ENCODE assay signal across 7 mouse cellular contexts in the genomic region with DNA sequence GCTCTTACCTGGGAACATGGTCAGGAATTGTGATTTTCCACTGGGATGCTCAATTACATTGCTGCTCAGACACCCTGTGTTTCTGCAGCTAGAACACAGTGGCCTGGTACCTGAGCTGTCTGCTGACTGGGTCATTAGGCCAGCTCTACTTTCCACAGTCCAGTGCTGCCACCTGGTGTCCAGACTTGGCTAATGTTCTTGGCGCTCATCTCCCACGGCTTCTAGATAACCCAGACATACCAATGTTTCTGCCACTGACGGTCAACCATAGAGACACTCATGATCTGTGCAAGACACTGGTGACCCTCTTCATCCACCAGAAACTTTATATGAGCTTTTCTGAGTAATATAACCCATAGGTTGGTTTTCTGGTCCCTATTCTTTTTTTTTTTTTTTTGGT.
A peak's percentile ranks its signal among the peaks of the same experiment; 100 is the strongest.
DNase-seq lines count a peak whose midpoint lies in the region; ATAC-seq and TF ChIP-seq lines count a peak whose summit lies in the region.

No protein-coding gene starts in this region.

- no peak overlapping the region for H3K4me3 ChIP-seq in forebrain, postnatal 0 days (ENCODE audit: low read depth, low read length)
- H3K4me3 ChIP-seq in hindbrain, postnatal 0 days (ENCODE audit: low read length) = no peak overlapping the region
- H3K4me3 ChIP-seq in midbrain, embryonic 13.5 days (replicated peaks) = no peak overlapping the region

- DNase-seq in ZHBTc4 (ENCODE audit: low read depth, low spot score) = peak; percentile 87
- DNase-seq in forebrain, postnatal 0 days = peak; percentile 83
- peak; percentile 93 for DNase-seq in hindbrain, postnatal 0 days (ENCODE audit: low spot score)
- peak; percentile 61 to 69 for DNase-seq in left cerebral cortex, postnatal 10 days (ENCODE audit: extremely low spot score in 1 of 2, low spot score in 2 of 2)
- DNase-seq in spleen, postnatal 10 days (ENCODE audit: low spot score in 2 of 2) = peak; percentile 8 to 63

- H3K9me3 ChIP-seq in forebrain, postnatal 0 days (ENCODE audit: low read length) = no peaks in the 10 kb centered on the region
- no peaks in the 10 kb centered on the region for H3K9me3 ChIP-seq in hindbrain, postnatal 0 days (ENCODE audit: low read length)
- no peaks in the 10 kb centered on the region for H3K9me3 ChIP-seq in midbrain, embryonic 13.5 days

- TF ChIP-seq CTCF in forebrain, postnatal 0 days (IDR thresholded peaks at IDR 0.05; ENCODE audit: low read depth) = peak; percentile 90
- peak; percentile 96 for TF ChIP-seq CTCF in hindbrain, postnatal 0 days (IDR thresholded peaks at IDR 0.05; ENCODE audit: low read depth)

- no peak overlapping the region for H3K9ac ChIP-seq in forebrain, postnatal 0 days
- no peak overlapping the region for H3K9ac ChIP-seq in hindbrain, postnatal 0 days (replicated peaks; ENCODE audit: low read length)
- no peak overlapping the region for H3K9ac ChIP-seq in midbrain, embryonic 13.5 days (replicated peaks)

- no peaks in the 10 kb centered on the region for H3K27me3 ChIP-seq in forebrain, postnatal 0 days (ENCODE audit: insufficient read depth, low read length)
- H3K27me3 ChIP-seq in hindbrain, postnatal 0 days (ENCODE audit: insufficient read depth, low read length) = no peaks in the 10 kb centered on the region
- H3K27me3 ChIP-seq in midbrain, embryonic 13.5 days = no peaks in the 10 kb centered on the region

- ATAC-seq in cerebellum, adult (ENCODE audit: insufficient number of reproducible peaks, low FRiP score, low TSS enrichment) = peak; percentile 72; the same call in 1 of the 2 replicates
- peak; percentile 60 for ATAC-seq in forebrain, postnatal 0 days
- ATAC-seq in hindbrain, postnatal 0 days = peak; percentile 62; the same call in 1 of the 2 replicates
- peak; percentile 53; the same call in 1 of the 2 replicates for ATAC-seq in midbrain, embryonic 13.5 days

- 19% methylated on average over 3 of the region's 3 CpGs for WGBS in forebrain, postnatal 0 days
- WGBS in hindbrain, postnatal 0 days = 10% methylated on average over 3 of the region's 3 CpGs
- 14% methylated on average over 3 of the region's 3 CpGs for WGBS in midbrain, embryonic 13.5 days

- no peak overlapping the region for H3K27ac ChIP-seq in forebrain, postnatal 0 days (ENCODE audit: low read depth, low read length)
- no peak overlapping the region for H3K27ac ChIP-seq in hindbrain, postnatal 0 days
- no peak overlapping the region for H3K27ac ChIP-seq in midbrain, embryonic 13.5 days

- no peaks in the 10 kb centered on the region for H3K36me3 ChIP-seq in forebrain, postnatal 0 days (ENCODE audit: insufficient read depth)
- no peaks in the 10 kb centered on the region for H3K36me3 ChIP-seq in hindbrain, postnatal 0 days (ENCODE audit: insufficient read depth, low read length)
- no peaks in the 10 kb centered on the region for H3K36me3 ChIP-seq in midbrain, embryonic 13.5 days

- H3K4me1 ChIP-seq in forebrain, postnatal 0 days (ENCODE audit: insufficient read depth) = no peaks in the 10 kb centered on the region
- no peaks in the 10 kb centered on the region for H3K4me1 ChIP-seq in hindbrain, postnatal 0 days (ENCODE audit: insufficient read depth, low read length)
- H3K4me1 ChIP-seq in midbrain, embryonic 13.5 days (replicated peaks) = no peaks in the 10 kb centered on the region

- intact Hi-C loops in left cerebral cortex, postnatal 10 days (cut with DNase I) = loop anchor here (1.0 to 2.0 kb wide), 2 partner anchors 95 to 589 kb away; no protein-coding TSS in a partner anchor

- H3K4me2 ChIP-seq in forebrain, postnatal 0 days (ENCODE audit: low read depth) = no peak overlapping the region
- H3K4me2 ChIP-seq in hindbrain, postnatal 0 days (ENCODE audit: low read depth, low read length) = no peak overlapping the region
- H3K4me2 ChIP-seq in midbrain, embryonic 13.5 days (replicated peaks) = no peak overlapping the region

Comparison
In these comparisons a context has a peak if more than half of its experiments do, and no peak if none do; other contexts are left out.
1. DNase-seq: peak in every context shown above with its lines; median percentile 93 in hindbrain, postnatal 0 days; 87 in ZHBTc4; 83 in forebrain, postnatal 0 days; 65 in left cerebral cortex, postnatal 10 days; 36 in spleen, postnatal 10 days.